Mouse (Mus musculus): ENCODE measurements around the gene Kdm4b. TPM values are rescaled to one million over a fixed set of nuclear protein-coding genes. Genes with fewer than 3 reads are reported as not detected.
A peak's percentile ranks its signal among the peaks of the same experiment; 100 is the strongest.

Kdm4b gene
- polyA plus RNA-seq, 1 experiment from 2014 or later, result 25.9 TPM

GRCm38 (mm10) chr17:56371029-56371660 is 45.3 kb downstream of the Kdm4b start:
- Histone ChIP-seq H3K4me1 (peaks cover 20% of the 10 kb centered on the region), H3K9ac (no peak overlapping the region), H3K27ac (replicated peaks) (no peak overlapping the region), H3K4me3 (no peak overlapping the region), H3K4me2 (no peak overlapping the region), H3K36me3 (peaks cover 86% of the 10 kb centered on the region), H3K9me3 (no peaks in the 10 kb centered on the region), H3K27me3 (replicated peaks) (no peaks in the 10 kb centered on the region)
- no peak for ATAC-seq (ENCODE audit: extremely low read depth, insufficient number of reproducible peaks, low FRiP score, low TSS enrichment)
- 79% methylated on average over 15 of the region's 15 CpGs for WGBS

DNA sequence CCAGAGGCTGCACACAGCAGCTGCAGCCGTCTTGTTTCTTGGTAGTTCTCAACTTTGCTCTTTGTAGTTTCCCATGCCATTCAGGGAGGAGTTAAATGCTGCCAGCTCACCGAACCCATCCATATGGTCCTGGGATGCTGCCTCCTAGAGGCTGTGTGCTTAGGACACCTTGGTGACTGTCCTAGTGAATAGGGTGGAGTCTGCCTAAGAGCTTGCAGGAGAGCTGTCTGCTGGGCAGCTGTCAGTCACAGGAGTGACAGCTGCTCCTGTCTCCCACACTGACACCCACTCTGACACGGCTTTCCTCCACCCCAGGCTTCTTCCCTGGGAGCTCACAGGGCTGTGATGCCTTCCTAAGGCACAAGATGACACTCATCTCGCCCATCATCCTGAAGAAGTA is 46.2 kb downstream of the Kdm4b start:
- H3K9ac ChIP-seq, result no peak overlapping the region
- no peaks in the 10 kb centered on the region for H3K27me3 ChIP-seq (replicated peaks)
- H3K4me1 ChIP-seq, result peaks cover 11% of the 10 kb centered on the region
- peaks cover 96% of the 10 kb centered on the region for H3K36me3 ChIP-seq
- no peak overlapping the region for H3K4me3 ChIP-seq
- no peak overlapping the region for H3K27ac ChIP-seq (replicated peaks)
- no peak overlapping the region for H3K4me2 ChIP-seq
- no peaks in the 10 kb centered on the region for H3K9me3 ChIP-seq
- 56% methylated on average over 4 of the region's 4 CpGs for WGBS
- no peak for ATAC-seq (ENCODE audit: extremely low read depth, insufficient number of reproducible peaks, low FRiP score, low TSS enrichment)

- H3K9me3 ChIP-seq, result no peaks in the 10 kb centered on the region
- no peak for ATAC-seq (ENCODE audit: extremely low read depth, insufficient number of reproducible peaks, low FRiP score, low TSS enrichment)
- WGBS, result 63% methylated on average over 17 of the region's 17 CpGs
- H3K36me3 ChIP-seq, result peaks cover 99% of the 10 kb centered on the region
- H3K4me1 ChIP-seq, result peaks cover 11% of the 10 kb centered on the region
- peak overlapping the region; percentile 42; the same call in 1 of the 2 replicates for H3K27ac ChIP-seq (replicated peaks)
- peak overlapping the region; percentile 40 for H3K9ac ChIP-seq
- no peak overlapping the region for H3K4me3 ChIP-seq
- H3K4me2 ChIP-seq, result no peak overlapping the region
- no peaks in the 10 kb centered on the region for H3K27me3 ChIP-seq (replicated peaks)
These were observed 47.5 kb downstream of the Kdm4b start for GRCm38 (mm10) chr17:56373136-56374034.

- WGBS, result 75% methylated on average over 1 of the region's 1 CpGs
- Histone ChIP-seq H3K27me3 (replicated peaks) (no peaks in the 10 kb centered on the region), H3K36me3 (peaks cover 99% of the 10 kb centered on the region)
These were observed 49.0 kb downstream of the Kdm4b start for GRCm38 (mm10) chr17:56374851-56375250.

GRCm38 (mm10) chr17:56379281-56379834 is 53.5 kb downstream of the Kdm4b start:
- H3K4me2 ChIP-seq, result no peak overlapping the region
- no peak for ATAC-seq (ENCODE audit: extremely low read depth, insufficient number of reproducible peaks, low FRiP score, low TSS enrichment)
- H3K4me3 ChIP-seq, result no peak overlapping the region
- no peaks in the 10 kb centered on the region for H3K4me1 ChIP-seq
- peaks cover 94% of the 10 kb centered on the region for H3K36me3 ChIP-seq
- no peak overlapping the region for H3K27ac ChIP-seq (replicated peaks)
- no peak overlapping the region for H3K9ac ChIP-seq
- no peaks in the 10 kb centered on the region for H3K27me3 ChIP-seq (replicated peaks)
- H3K9me3 ChIP-seq, result no peaks in the 10 kb centered on the region
- 75% methylated on average over 6 of the region's 6 CpGs for WGBS

More at GRCm38 (mm10) chr17:56374851-56375250, 49.0 kb downstream of the Kdm4b start:
- Histone ChIP-seq H3K4me3 (no peak overlapping the region), H3K27ac (replicated peaks) (no peak overlapping the region), H3K9ac (no peak overlapping the region), H3K4me2 (no peak overlapping the region), H3K4me1 (peaks cover 11% of the 10 kb centered on the region), H3K9me3 (no peaks in the 10 kb centered on the region)
- ATAC-seq (ENCODE audit: extremely low read depth, insufficient number of reproducible peaks, low FRiP score, low TSS enrichment), result no peak

- H3K9me3 ChIP-seq, result no peaks in the 10 kb centered on the region
- 88% methylated on average over 6 of the region's 6 CpGs for WGBS
- no peak overlapping the region for H3K4me3 ChIP-seq
- no peak overlapping the region for H3K9ac ChIP-seq
- no peak overlapping the region for H3K27ac ChIP-seq (replicated peaks)
- H3K36me3 ChIP-seq, result peaks cover 95% of the 10 kb centered on the region
- no peak overlapping the region for H3K4me2 ChIP-seq
- no peaks in the 10 kb centered on the region for H3K4me1 ChIP-seq
- H3K27me3 ChIP-seq (replicated peaks), result no peaks in the 10 kb centered on the region
- no peak for ATAC-seq (ENCODE audit: extremely low read depth, insufficient number of reproducible peaks, low FRiP score, low TSS enrichment)
These were observed 54.4 kb downstream of the Kdm4b start for GRCm38 (mm10) chr17:56380286-56380685.

DNA sequence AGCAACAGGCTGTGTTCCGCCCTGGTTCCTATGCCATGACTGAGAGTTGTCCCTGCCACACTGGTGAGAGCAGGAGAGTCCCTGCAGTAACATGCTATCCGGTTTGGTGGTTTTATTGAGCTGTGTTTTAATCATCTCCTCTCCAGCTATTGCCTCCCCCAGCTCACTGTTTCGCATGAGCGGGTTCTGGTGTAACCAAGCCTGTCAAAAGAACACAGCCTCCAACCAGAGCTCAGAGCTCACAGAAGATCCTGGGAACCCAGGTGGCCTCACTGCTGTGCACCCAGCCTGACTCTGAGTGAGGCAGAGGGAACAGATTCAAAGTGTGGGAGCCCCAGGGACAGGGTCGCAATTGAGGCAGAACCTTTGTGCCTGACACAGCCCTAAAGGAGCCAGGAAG is 55.3 kb downstream of the Kdm4b start:
- peaks cover 95% of the 10 kb centered on the region for H3K36me3 ChIP-seq
- H3K4me3 ChIP-seq, result no peak overlapping the region
- H3K4me2 ChIP-seq, result no peak overlapping the region
- 89% methylated on average over 5 of the region's 5 CpGs for WGBS
- no peaks in the 10 kb centered on the region for H3K9me3 ChIP-seq
- no peak overlapping the region for H3K27ac ChIP-seq (replicated peaks)
- no peak overlapping the region for H3K9ac ChIP-seq
- no peaks in the 10 kb centered on the region for H3K4me1 ChIP-seq
- ATAC-seq (ENCODE audit: extremely low read depth, insufficient number of reproducible peaks, low FRiP score, low TSS enrichment), result no peak
- H3K27me3 ChIP-seq (replicated peaks), result no peaks in the 10 kb centered on the region

DNA sequence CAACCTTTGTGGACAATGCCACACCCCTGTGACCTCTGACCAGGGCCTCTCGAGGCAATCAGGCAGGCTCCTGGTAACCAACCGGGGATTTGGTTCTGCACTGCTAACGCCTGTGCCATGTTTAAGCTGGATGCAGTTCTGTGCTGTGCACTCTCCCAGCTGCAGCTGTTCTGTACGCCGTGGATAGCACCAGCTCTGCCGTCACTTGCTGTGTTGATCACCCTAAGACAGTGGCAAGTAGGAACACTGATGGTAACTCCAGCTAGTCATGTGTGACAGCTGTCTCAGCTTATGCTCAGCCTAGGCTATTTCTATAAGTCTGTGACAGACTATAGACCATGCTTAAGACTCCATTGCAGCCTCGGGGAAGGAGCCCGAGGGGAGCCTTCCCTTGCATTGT is 57.1 kb downstream of the Kdm4b start:
- Histone ChIP-seq H3K9me3 (no peaks in the 10 kb centered on the region), H3K4me2 (no peak overlapping the region), H3K4me1 (no peaks in the 10 kb centered on the region), H3K9ac (no peak overlapping the region), H3K4me3 (no peak overlapping the region), H3K27ac (replicated peaks) (no peak overlapping the region), H3K27me3 (replicated peaks) (no peaks in the 10 kb centered on the region), H3K36me3 (peaks cover 95% of the 10 kb centered on the region)
- no peak for ATAC-seq (ENCODE audit: extremely low read depth, insufficient number of reproducible peaks, low FRiP score, low TSS enrichment)
- WGBS, result 81% methylated on average over 8 of the region's 8 CpGs

- Histone ChIP-seq H3K4me3 (no peak overlapping the region), H3K36me3 (peaks cover 95% of the 10 kb centered on the region), H3K27ac (replicated peaks) (no peak overlapping the region), H3K9ac (no peak overlapping the region), H3K27me3 (replicated peaks) (no peaks in the 10 kb centered on the region), H3K4me1 (no peaks in the 10 kb centered on the region), H3K9me3 (no peaks in the 10 kb centered on the region), H3K4me2 (no peak overlapping the region)
- 79% methylated on average over 6 of the region's 6 CpGs for WGBS
- no peak for ATAC-seq (ENCODE audit: extremely low read depth, insufficient number of reproducible peaks, low FRiP score, low TSS enrichment)
These were observed 59.0 kb downstream of the Kdm4b start for GRCm38 (mm10) chr17:56384903-56385302.

DNA sequence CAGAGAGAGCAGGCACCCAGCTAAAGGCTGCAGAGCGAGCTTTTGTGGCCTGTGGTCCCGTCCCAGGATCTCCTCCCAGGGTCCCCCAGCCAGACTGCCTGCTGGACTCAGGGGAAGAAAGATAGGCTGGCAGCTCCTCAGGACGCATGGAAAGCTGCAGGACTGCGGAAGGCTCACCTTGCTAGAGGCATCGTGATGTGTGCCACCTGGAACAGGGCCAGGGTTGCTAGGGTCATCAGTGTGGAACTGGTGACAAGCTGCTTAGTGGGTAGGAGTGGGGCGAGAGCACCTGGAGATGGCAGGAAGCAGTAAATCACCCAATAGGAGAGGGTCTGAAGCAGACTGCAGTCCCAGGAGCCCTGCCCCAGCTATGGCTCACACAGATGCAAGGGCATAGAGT is 61.8 kb downstream of the Kdm4b start:
- no peak overlapping the region for H3K4me2 ChIP-seq
- no peaks in the 10 kb centered on the region for H3K4me1 ChIP-seq
- H3K36me3 ChIP-seq, result peaks cover 95% of the 10 kb centered on the region
- H3K9ac ChIP-seq, result no peak overlapping the region
- ATAC-seq (ENCODE audit: extremely low read depth, insufficient number of reproducible peaks, low FRiP score, low TSS enrichment), result no peak
- H3K9me3 ChIP-seq, result no peaks in the 10 kb centered on the region
- no peaks in the 10 kb centered on the region for H3K27me3 ChIP-seq (replicated peaks)
- H3K27ac ChIP-seq (replicated peaks), result no peak overlapping the region
- no peak overlapping the region for H3K4me3 ChIP-seq
- 95% methylated on average over 6 of the region's 6 CpGs for WGBS

DNA sequence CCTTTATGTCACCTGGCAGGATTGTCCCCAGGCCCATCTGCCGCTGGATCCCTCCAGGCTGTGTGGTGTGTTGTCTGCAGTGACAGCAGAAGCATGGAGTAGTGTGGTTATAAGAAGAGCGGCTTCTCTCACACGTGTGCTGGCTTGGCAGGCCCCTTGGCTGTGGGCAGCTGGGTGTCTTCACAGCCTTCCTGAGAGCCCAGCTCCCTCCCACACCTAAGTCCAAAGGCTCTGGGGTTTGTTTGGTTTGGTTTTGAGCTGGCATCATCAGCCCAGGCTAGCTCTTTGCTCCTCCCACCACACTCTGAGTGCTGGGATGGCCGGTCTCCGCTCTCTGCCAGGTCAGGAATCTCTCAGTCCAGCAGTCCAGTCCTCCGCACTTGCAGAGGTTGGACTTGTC is 67.4 kb downstream of the Kdm4b start:
- H3K9me3 ChIP-seq, result no peaks in the 10 kb centered on the region
- no peak overlapping the region for H3K4me2 ChIP-seq
- H3K4me3 ChIP-seq, result no peak overlapping the region
- H3K9ac ChIP-seq, result no peak overlapping the region
- H3K4me1 ChIP-seq, result no peaks in the 10 kb centered on the region
- ATAC-seq (ENCODE audit: extremely low read depth, insufficient number of reproducible peaks, low FRiP score, low TSS enrichment), result no peak
- no peak overlapping the region for H3K27ac ChIP-seq (replicated peaks)
- peaks cover 100% of the 10 kb centered on the region for H3K36me3 ChIP-seq
- no peaks in the 10 kb centered on the region for H3K27me3 ChIP-seq (replicated peaks)
- WGBS, result 94% methylated on average over 6 of the region's 6 CpGs
